Mouse (Mus musculus) heart, embryonic 14.5 days (tissue): Measurements from ENCODE around the gene Nelfcd. TPM values are rescaled to one million over a fixed set of nuclear protein-coding genes. Genes with fewer than 3 reads are reported as not detected.

ENCODE experiments used
- ATAC-seq: fragments of 200-750 bp; cut with Nextera tagmentation; 2 replicates; pipeline ENCODE4 v1.8.0; 2017; ENCODE audit warnings: low read depth, moderate TSS enrichment; ENCODE audit not compliant: insufficient number of reproducible peaks, insufficient read depth, low FRiP score
- H3K27ac ChIP-seq, 2 experiments: fragments of 200-500 bp in 1 of 2; fragments of 300-500 bp in 1 of 2; sonication (generic) in 1 of 2; replicated peaks in 1 of 2; 2 replicates each; pipeline ENCODE4 v1.5.1; 2012 to 2014; ENCODE audit warnings: low read depth in 2 of 2, low read length in 2 of 2, control low read depth in 1 of 2, mild to moderate bottlenecking in 1 of 2, mixed read lengths in 1 of 2; ENCODE audit not compliant: control insufficient read depth in 1 of 2, insufficient read depth in 1 of 2
- H3K27me3 ChIP-seq: fragments of 300-500 bp; sonication (generic); 2 replicates; pipeline ENCODE4 v1.6.1; 2014; ENCODE audit warnings: mild to moderate bottlenecking, low read length, control low read depth; ENCODE audit not compliant: control insufficient read depth, insufficient read depth
- H3K36me3 ChIP-seq: fragments of 300-500 bp; sonication (generic); 2 replicates; pipeline ENCODE4 v1.6.1; 2014; ENCODE audit warnings: mild to moderate bottlenecking, control low read depth, low read length, mixed read lengths; ENCODE audit not compliant: control insufficient read depth, insufficient read depth
- H3K4me1 ChIP-seq, 2 experiments: fragments of 200-500 bp in 1 of 2; fragments of 300-500 bp in 1 of 2; sonication (generic) in 1 of 2; 2 replicates each; pipeline ENCODE4 v1.6.1; 2012 to 2014; ENCODE audit warnings: low read length in 2 of 2, control low read depth in 1 of 2, mixed read lengths in 1 of 2; ENCODE audit not compliant: control insufficient read depth in 2 of 2, insufficient read depth in 2 of 2
- H3K4me2 ChIP-seq: fragments of 300-500 bp; sonication (generic); 2 replicates; pipeline ENCODE4 v1.6.1; 2014; ENCODE audit warnings: mild to moderate bottlenecking, low read length
- H3K4me3 ChIP-seq, 2 experiments: fragments of 200-500 bp in 1 of 2; fragments of 300-500 bp in 1 of 2; sonication (generic) in 1 of 2; 2 replicates each; pipeline ENCODE4 v1.5.1; 2012 to 2014; ENCODE audit warnings: low read length in 2 of 2, mild to moderate bottlenecking in 2 of 2, control low read depth in 1 of 2, low read depth in 1 of 2, moderate library complexity in 1 of 2; ENCODE audit not compliant: control insufficient read depth in 1 of 2, insufficient read depth in 1 of 2
- H3K9ac ChIP-seq: fragments of 300-500 bp; sonication (generic); 2 replicates; pipeline ENCODE4 v1.6.1; 2014; ENCODE audit warnings: mild to moderate bottlenecking, low read length
- H3K9me3 ChIP-seq: fragments of 300-500 bp; sonication (generic); 2 replicates; pipeline ENCODE4 v1.6.1; 2016; ENCODE audit warnings: low read length, control low read depth; ENCODE audit not compliant: control insufficient read depth
- WGBS: fragments of 180-500 bp; shearing (Covaris S2); extraction: QIAGEN DNeasy Blood & Tissue Kit; methylation state at CpG from one replicate; pipeline ENCODE4 v1.1.7; 2014; 5-methylcytosine and 5-hydroxymethylcytosine counted together
- polyA plus RNA-seq: library from polyadenylated mRNA; unstranded; fragments of >200 nt; fragmentation: Nextera tagmentation; extraction: Ambion mirVana; gene quantifications from 2 replicates; pipeline ENCODE4 v1.2.1, GENCODE M21; 2014

The Nelfcd gene
- polyA plus RNA-seq, 1 experiment from 2014 or later = 79.3 TPM

- Histone ChIP-seq H3K4me2 (no peak overlapping the region), H3K27ac (no peak overlapping the region)
- whole genome bisulfite sequencing = 79% methylated on average over 6 of the region's 6 CpGs
Measured at GRCm38 (mm10) chr2:174397881-174398280, 17.7 kb upstream of the Nelfcd start.

DNA sequence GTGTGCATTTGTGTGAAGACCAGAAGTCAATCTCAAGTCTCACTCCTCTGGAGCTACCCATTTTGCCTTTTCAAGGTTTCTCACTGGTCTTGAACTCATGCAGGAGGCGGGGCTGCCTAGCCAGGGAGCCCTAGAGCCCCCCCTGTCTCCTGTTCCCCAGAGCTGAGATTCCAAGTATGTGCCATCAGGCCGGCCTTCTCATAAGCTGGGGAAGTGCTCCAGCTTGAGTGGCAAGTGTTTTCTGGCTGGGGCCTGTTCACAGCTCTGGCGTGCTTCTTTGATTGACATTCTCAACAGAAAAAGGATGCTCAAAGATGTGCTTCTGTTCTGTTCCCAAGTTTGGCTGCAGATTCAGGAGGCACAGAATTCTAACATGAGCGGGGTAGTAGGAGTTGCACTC lies 15.2 kb upstream of the Nelfcd start:
- Histone ChIP-seq H3K4me3 (no peak overlapping the region), H3K4me1 (no peaks in the 10 kb centered on the region), H3K9ac (no peak overlapping the region), H3K9me3 (no peaks in the 10 kb centered on the region), H3K4me2 (no peak overlapping the region), H3K36me3 (no peaks in the 10 kb centered on the region), H3K27me3 (no peaks in the 10 kb centered on the region), H3K27ac (no peak overlapping the region)
- WGBS = 56% methylated on average over 4 of the region's 4 CpGs
- no peak for ATAC-seq

More at GRCm38 (mm10) chr2:174397881-174398280, 17.7 kb upstream of the Nelfcd start:
- no peak for ATAC-seq
- H3K9ac ChIP-seq = no peak overlapping the region
- H3K4me1 ChIP-seq = no peaks in the 10 kb centered on the region
- no peaks in the 10 kb centered on the region for H3K27me3 ChIP-seq
- no peak overlapping the region for H3K4me3 ChIP-seq
- no peaks in the 10 kb centered on the region for H3K9me3 ChIP-seq
- H3K36me3 ChIP-seq = no peaks in the 10 kb centered on the region

- Histone ChIP-seq H3K4me2 (no peak overlapping the region), H3K9ac (no peak overlapping the region)
Measured at GRCm38 (mm10) chr2:174410222-174410621, 5.4 kb upstream of the Nelfcd start.

DNA sequence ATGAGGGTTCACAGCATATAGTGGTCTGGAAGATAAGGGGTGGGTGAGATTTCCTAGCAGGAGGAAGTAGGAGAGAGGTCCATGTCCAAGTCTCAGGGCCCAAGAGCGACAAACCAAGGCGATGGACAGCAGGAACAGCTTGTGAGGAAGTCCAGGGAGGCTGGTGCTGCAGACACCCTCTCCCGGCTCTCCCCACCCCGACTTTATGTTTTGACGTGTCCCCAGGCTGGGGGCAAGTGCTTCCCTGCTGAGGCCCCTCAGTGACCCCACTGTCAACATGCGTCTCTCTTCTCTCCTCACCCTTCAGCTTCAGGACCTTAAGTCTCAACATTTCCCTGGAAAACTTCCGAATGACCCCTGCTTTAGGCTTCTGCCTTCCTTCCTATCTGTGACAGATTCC lies 2.5 kb upstream of the Nelfcd start:
- no peaks in the 10 kb centered on the region for H3K36me3 ChIP-seq
- no peak for ATAC-seq
- WGBS = 51% methylated on average over 7 of the region's 7 CpGs

More at GRCm38 (mm10) chr2:174410222-174410621, 5.4 kb upstream of the Nelfcd start:
- no peak for ATAC-seq
- Histone ChIP-seq H3K4me3 (no peak overlapping the region), H3K9me3 (no peaks in the 10 kb centered on the region), H3K27ac (no peak overlapping the region), H3K27me3 (no peaks in the 10 kb centered on the region), H3K36me3 (no peaks in the 10 kb centered on the region), H3K4me1 (no peaks in the 10 kb centered on the region)
- 61% methylated on average over 2 of the region's 2 CpGs for WGBS

DNA sequence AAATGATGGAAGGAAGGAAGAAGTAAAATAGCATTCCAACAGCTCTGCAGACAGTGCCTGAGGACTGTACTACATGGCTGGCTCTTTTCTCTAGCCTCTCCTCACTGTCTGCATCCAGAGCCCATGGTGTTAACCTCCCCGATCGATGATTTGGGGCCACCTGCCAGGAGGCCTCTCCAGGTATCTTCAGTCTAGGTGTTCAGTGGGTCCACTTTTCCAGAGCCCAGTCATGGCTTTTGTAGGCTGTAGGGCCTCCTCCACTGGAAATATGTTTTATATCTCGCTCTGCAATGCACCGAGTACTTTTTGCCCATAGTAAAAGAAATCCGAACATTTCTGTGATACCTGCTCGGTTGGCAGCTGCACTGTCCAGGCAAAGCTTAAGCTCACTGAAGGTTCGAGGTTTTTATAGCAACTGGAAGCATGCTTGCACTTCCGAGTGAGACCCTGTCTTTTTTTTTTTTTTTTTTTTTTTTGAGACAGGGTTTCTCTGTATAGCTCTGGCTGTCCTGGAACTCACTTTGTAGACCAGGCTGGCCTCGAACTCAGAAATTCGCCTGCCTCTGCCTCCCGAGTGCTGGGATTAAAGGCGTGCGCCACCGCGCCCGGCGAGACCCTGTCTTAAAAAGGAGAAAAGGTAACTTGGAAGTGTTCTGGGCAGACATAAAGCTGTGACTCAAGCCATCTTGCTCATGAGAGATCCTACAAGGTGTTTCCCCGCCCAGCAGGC lies 438 bp upstream of the Nelfcd start:
- H3K27me3 ChIP-seq = no peaks in the 10 kb centered on the region
- no peak for ATAC-seq
- H3K36me3 ChIP-seq = peaks cover 5% of the 10 kb centered on the region; the same call in 1 of the 2 replicates
- peaks cover 3 to 10% of the 10 kb centered on the region in 2 experiments for H3K4me1 ChIP-seq
- H3K4me2 ChIP-seq = peak overlapping the region; percentile 86
- no peak overlapping the region for H3K27ac ChIP-seq
- H3K9ac ChIP-seq = no peak overlapping the region
- WGBS = 43% methylated on average over 18 of the region's 18 CpGs
- H3K4me3 ChIP-seq = peak overlapping the region; percentile 88 to 95
- H3K9me3 ChIP-seq = no peaks in the 10 kb centered on the region

More for the DNA sequence above, 2.5 kb upstream of the Nelfcd start:
- Histone ChIP-seq H3K4me3 (no peak overlapping the region), H3K9me3 (no peaks in the 10 kb centered on the region), H3K4me1 (peaks cover 3 to 10% of the 10 kb centered on the region in 2 experiments), H3K27me3 (no peaks in the 10 kb centered on the region), H3K4me2 (no peak overlapping the region), H3K27ac (no peak overlapping the region), H3K9ac (no peak overlapping the region)

DNA sequence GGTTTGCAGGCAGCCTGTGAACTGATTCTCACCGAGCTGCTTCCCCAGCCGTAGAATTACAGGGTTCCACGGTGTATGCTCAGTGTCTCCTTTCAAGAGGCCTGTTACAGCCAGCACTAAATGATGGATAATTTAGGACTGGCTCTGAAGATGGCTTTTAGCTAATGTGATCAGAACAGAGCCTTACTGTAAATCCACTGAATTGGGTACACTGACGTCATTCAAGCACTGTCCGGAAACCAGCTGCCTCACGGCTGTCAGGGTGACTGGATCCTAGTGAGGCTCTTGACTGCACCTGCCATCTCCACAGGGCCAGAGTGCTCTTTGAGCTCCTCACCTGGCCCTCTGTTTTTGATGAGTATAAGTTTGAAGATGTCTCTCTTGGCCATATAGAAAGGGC lies 5.5 kb downstream of the Nelfcd start:
- Histone ChIP-seq H3K4me3 (no peak overlapping the region), H3K4me2 (no peak overlapping the region), H3K27ac (no peak overlapping the region), H3K9me3 (no peaks in the 10 kb centered on the region), H3K36me3 (peaks cover 64% of the 10 kb centered on the region), H3K27me3 (no peaks in the 10 kb centered on the region), H3K9ac (no peak overlapping the region), H3K4me1 (peaks cover 3 to 9% of the 10 kb centered on the region in 2 experiments)
- ATAC-seq = no peak
- WGBS = 88% methylated on average over 6 of the region's 6 CpGs

DNA sequence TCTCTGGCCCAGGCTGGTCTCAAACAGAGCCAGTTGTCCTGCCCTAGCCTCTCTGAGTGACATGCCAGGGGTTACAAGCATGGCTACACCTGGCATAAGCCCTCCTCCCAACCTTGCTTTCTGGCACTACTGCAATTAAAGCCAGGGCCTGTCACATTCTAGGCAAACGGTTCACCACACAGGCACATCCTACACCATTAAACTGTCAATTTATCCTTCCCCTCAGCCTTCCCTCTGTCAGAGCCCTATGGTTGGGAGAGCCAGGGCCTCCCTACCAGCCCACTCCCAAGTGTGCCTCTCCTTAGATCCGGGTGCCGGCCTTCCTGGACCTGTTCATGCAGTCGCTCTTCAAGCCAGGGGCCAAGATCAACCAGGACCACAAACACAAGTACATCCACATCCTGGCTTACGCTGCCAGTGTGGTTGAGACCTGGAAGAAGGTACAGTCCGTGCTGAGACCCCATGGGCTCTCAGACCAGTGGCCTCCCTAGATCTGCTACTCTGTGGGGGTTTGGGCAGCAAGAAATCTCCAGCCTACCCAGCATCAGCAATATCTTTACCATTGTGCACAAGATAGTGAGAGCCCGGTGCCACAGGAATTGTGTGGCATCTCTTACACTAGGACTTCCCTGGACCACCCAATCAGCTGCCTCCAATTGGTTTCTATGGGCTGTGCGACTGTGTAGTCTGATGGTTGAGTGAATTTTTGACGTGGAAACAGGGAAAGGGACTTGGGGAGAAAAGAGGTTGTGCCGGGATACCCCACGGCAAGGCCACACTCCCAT lies 8.9 kb downstream of the Nelfcd start:
- Histone ChIP-seq H3K4me3 (no peak overlapping the region), H3K9ac (no peak overlapping the region), H3K4me2 (no peak overlapping the region), H3K9me3 (no peaks in the 10 kb centered on the region), H3K4me1 (no peaks in the 10 kb centered on the region), H3K27me3 (no peaks in the 10 kb centered on the region), H3K27ac (no peak overlapping the region), H3K36me3 (peaks cover 98% of the 10 kb centered on the region)
- 89% methylated on average over 11 of the region's 11 CpGs for WGBS
- ATAC-seq = no peak
